Mouse (Mus musculus) forebrain, embryonic 15.5 days (tissue): ENCODE measurements around the gene Cadm1. TPM values are rescaled to one million over a fixed set of nuclear protein-coding genes. Genes with fewer than 3 reads are reported as not detected.

Source experiments
- ATAC-seq: fragments of 200-750 bp; cut with Nextera tagmentation; replicated peaks from 2 replicates; pipeline ENCODE4 v1.8.0; 2017; ENCODE audit warnings: mild to moderate bottlenecking, moderate TSS enrichment, moderate library complexity
- H3K27ac ChIP-seq: fragments of 300-500 bp; sonication (generic); replicated peaks from 2 replicates; pipeline ENCODE4 v1.5.1; 2015; ENCODE audit warnings: mild to moderate bottlenecking, inconsistent platforms
- H3K27me3 ChIP-seq: fragments of 300-500 bp; sonication (generic); 2 replicates; pipeline ENCODE4 v1.6.1; 2015; ENCODE audit warnings: inconsistent platforms
- H3K36me3 ChIP-seq: fragments of 300-500 bp; sonication (generic); 2 replicates; pipeline ENCODE4 v1.6.1; 2015; ENCODE audit warnings: mild to moderate bottlenecking, inconsistent platforms
- H3K4me1 ChIP-seq: fragments of 300-500 bp; sonication (generic); 2 replicates; pipeline ENCODE4 v1.6.1; 2015; ENCODE audit warnings: inconsistent platforms
- H3K4me2 ChIP-seq: fragments of 300-500 bp; sonication (generic); replicated peaks from 2 replicates; pipeline ENCODE4 v1.6.1; 2015; ENCODE audit warnings: mild to moderate bottlenecking, inconsistent platforms
- H3K4me3 ChIP-seq: fragments of 300-500 bp; sonication (generic); 2 replicates; pipeline ENCODE4 v1.5.1; 2015; ENCODE audit warnings: mild to moderate bottlenecking, inconsistent platforms
- H3K9ac ChIP-seq: fragments of 300-500 bp; sonication (generic); replicated peaks from 2 replicates; pipeline ENCODE4 v1.6.1; 2015; ENCODE audit warnings: mild to moderate bottlenecking, inconsistent platforms
- H3K9me3 ChIP-seq: fragments of 300-500 bp; sonication (generic); 2 replicates; pipeline ENCODE4 v1.6.1; 2016; ENCODE audit warnings: inconsistent platforms
- WGBS: fragments of 180-500 bp; shearing (Covaris S2); methylation state at CpG from one replicate; pipeline ENCODE4 v1.1.7; 2015; ENCODE audit warnings: mixed read lengths; 5-methylcytosine and 5-hydroxymethylcytosine counted together
- polyA plus RNA-seq: library from polyadenylated mRNA; unstranded; fragments of >200 nt; fragmentation: Nextera tagmentation; extraction: Ambion mirVana; gene quantifications from 2 replicates; pipeline ENCODE4 v1.2.1, GENCODE M21; 2015

Cadm1 gene
- polyA plus RNA-seq, 1 experiment from 2014 or later, result 218 TPM

DNA sequence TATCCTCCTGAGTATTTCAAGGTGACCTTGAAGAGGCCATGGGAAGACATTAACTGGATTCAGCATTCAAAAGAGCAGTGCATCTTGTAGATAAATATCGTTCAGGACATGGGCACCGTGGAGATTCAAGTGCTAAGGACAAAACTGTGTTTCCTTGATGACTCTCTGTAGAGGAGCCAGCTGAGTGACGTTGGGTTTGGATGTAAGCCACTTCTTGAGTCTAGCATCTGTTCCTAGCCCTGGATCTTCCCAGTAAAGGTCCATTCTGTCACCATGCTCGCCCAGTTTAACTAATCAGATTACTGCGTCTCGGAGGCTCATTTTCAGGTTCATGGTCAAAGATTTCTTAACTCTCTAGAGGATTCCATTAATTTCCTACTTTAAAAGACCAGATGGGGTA, 85.1 kb downstream of the Cadm1 start:
- Histone ChIP-seq H3K4me2 (no peak overlapping the region), H3K27ac (no peak overlapping the region), H3K9ac (no peak overlapping the region), H3K4me3 (no peak overlapping the region), H3K36me3 (no peaks in the 10 kb centered on the region), H3K4me1 (peaks cover 54% of the 10 kb centered on the region), H3K27me3 (no peaks in the 10 kb centered on the region), H3K9me3 (no peaks in the 10 kb centered on the region)
- no peak for ATAC-seq
- WGBS, result 67% methylated on average over 6 of the region's 6 CpGs

DNA sequence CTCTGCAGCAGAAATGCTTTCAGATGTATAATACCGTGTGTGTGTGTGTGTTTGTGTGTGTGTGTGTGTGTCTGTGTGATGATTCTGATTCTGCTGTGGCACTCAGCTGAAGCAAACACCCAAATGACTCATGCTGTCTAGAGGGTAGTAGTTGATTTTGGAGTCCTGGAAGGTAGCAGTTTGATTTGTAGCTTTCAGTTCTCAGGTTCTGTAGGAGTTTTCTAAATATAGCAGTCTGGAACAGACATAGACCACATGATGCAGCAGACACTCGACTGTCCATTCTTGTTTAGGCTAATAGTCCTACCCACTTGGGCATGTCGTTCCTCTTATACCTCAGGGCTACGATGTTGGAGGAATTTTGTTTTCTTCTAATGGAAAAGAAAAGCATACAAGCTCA, 86.4 kb downstream of the Cadm1 start:
- H3K4me1 ChIP-seq, result peaks cover 47% of the 10 kb centered on the region
- no peaks in the 10 kb centered on the region for H3K9me3 ChIP-seq
- 69% methylated on average over 4 of the region's 4 CpGs for WGBS
- H3K36me3 ChIP-seq, result no peaks in the 10 kb centered on the region
- no peak overlapping the region for H3K27ac ChIP-seq
- ATAC-seq, result no peak
- no peak overlapping the region for H3K9ac ChIP-seq
- H3K27me3 ChIP-seq, result no peaks in the 10 kb centered on the region
- H3K4me2 ChIP-seq, result no peak overlapping the region
- no peak overlapping the region for H3K4me3 ChIP-seq

GRCm38 (mm10) chr9:47619501-47620029, 89.6 kb downstream of the Cadm1 start:
- H3K4me2 ChIP-seq, result no peak overlapping the region
- no peak for ATAC-seq
- H3K27ac ChIP-seq, result no peak overlapping the region
- no peaks in the 10 kb centered on the region for H3K9me3 ChIP-seq
- H3K27me3 ChIP-seq, result no peaks in the 10 kb centered on the region
- WGBS, result 79% methylated on average over 8 of the region's 8 CpGs
- H3K9ac ChIP-seq, result no peak overlapping the region
- H3K36me3 ChIP-seq, result no peaks in the 10 kb centered on the region
- H3K4me3 ChIP-seq, result no peak overlapping the region
- peaks cover 52% of the 10 kb centered on the region for H3K4me1 ChIP-seq

DNA sequence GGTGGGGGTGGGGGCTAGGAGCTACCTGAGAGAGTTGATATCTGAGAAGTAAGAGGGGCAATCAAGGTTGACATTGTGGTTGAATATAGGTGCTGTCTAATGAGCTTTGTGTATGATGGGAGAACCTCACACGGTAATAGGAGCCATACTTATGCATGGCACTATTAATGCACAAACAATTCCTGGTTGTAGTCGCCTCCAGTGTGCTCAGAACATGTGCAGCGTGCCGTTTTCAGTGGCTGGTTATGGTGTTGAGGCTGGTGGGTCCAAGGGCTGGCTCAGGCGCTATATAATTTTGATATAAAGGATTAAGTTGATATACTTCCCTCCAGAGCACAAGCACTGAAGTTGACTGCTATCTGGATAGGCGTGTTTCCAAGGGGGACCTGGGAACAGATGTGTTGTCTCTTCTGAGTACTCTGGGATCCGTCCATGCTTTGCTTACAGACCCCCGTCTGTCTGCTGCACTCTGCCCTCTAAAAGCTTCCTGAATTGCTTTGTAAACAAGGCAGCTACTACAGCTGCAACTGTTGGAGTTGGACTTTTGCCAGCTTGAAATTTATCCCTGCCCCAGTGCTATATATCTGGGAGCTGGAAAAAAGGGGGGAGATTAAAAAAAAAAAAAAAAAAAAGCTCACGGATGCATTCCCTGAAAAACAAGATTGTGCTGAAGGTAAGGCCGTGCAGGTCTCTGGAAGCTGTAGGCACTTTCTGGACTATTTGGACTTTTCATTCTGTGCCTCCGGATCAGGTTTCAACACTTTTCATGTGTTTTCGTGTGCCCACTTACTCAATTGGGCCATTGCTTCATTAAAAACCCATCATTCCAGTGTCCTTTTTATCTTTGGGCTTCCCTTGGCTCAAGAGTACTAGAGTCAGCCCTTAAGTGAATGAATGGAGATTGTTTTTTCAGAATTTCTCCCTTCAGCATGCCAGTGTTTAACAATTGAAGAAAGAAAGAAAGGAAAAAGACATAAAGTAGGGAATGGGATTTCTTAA, 93.8 kb downstream of the Cadm1 start:
- H3K4me3 ChIP-seq, result no peak overlapping the region
- ATAC-seq, result peak; percentile 43; the same call in 1 of the 2 replicates
- H3K9me3 ChIP-seq, result no peaks in the 10 kb centered on the region
- 35% methylated on average over 12 of the region's 12 CpGs for WGBS
- H3K9ac ChIP-seq, result no peak overlapping the region
- no peaks in the 10 kb centered on the region for H3K36me3 ChIP-seq
- no peak overlapping the region for H3K4me2 ChIP-seq
- peaks cover 40% of the 10 kb centered on the region for H3K4me1 ChIP-seq
- H3K27ac ChIP-seq, result peak overlapping the region; percentile 17
- no peaks in the 10 kb centered on the region for H3K27me3 ChIP-seq

DNA sequence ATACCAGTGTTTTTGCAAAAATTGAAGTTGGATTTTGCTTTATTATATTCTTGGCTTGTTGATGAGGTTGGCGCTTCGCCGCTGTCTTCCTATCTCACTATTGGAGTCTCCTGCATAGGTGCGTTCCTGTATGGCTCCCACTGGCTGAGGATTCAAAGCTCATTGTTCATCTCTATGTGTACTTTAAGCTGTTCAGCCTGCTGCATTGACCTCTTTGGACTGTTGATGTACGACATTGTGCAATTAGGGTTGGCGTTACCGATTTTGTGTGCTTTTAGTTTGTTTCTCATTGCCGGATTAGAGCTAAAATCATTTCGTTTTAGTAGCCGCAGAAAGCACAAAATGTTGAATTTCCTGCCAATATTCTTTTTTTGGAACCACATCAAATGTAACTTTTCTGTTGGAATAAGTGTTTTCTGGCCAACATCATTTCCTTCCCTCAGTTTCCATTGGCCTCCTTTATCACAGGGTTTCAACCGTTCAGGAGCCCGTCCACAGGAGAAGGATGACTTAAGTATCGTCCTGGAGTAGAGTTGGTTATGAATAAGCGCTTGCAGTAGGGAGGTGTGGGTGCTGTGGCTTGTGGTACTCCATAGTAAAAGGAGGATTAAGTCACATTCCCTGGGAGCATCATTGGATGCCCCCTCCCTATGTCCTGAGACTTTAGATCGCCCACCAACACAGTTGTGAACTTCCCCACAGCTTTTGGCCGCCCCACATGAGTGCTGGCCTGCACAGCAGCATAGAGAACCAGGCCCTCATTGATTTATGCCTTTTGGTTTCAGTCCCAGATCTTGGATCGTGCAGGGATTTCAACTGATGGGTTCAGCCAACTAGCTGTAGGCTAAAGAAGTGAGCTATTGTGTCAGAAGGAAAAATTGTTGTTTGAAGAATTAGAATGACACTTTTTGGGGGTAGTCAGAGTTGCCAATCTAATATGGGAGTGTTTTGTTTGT, 94.9 kb downstream of the Cadm1 start:
- Histone ChIP-seq H3K4me3 (no peak overlapping the region), H3K27ac (peak overlapping the region; percentile 9; the same call in 1 of the 2 replicates), H3K9me3 (no peaks in the 10 kb centered on the region), H3K9ac (no peak overlapping the region), H3K4me1 (peaks cover 40% of the 10 kb centered on the region), H3K4me2 (no peak overlapping the region), H3K36me3 (no peaks in the 10 kb centered on the region), H3K27me3 (no peaks in the 10 kb centered on the region)
- WGBS, result 74% methylated on average over 17 of the region's 17 CpGs
- no peak for ATAC-seq

GRCm38 (mm10) chr9:47625621-47626210, 95.7 kb downstream of the Cadm1 start:
- H3K27ac ChIP-seq, result no peak overlapping the region
- no peak overlapping the region for H3K4me2 ChIP-seq
- H3K4me3 ChIP-seq, result no peak overlapping the region
- H3K9ac ChIP-seq, result no peak overlapping the region
- no peaks in the 10 kb centered on the region for H3K36me3 ChIP-seq
- H3K4me1 ChIP-seq, result peaks cover 40% of the 10 kb centered on the region
- no peak for ATAC-seq
- no peaks in the 10 kb centered on the region for H3K27me3 ChIP-seq
- WGBS, result 76% methylated on average over 7 of the region's 7 CpGs
- H3K9me3 ChIP-seq, result no peaks in the 10 kb centered on the region

- no peaks in the 10 kb centered on the region for H3K27me3 ChIP-seq
- peaks cover 35% of the 10 kb centered on the region for H3K4me1 ChIP-seq
- H3K4me3 ChIP-seq, result no peak overlapping the region
- no peak for ATAC-seq
- no peak overlapping the region for H3K4me2 ChIP-seq
- no peaks in the 10 kb centered on the region for H3K36me3 ChIP-seq
- no peaks in the 10 kb centered on the region for H3K9me3 ChIP-seq
- no peak overlapping the region for H3K27ac ChIP-seq
- 100% methylated on average over 2 of the region's 2 CpGs for WGBS
- no peak overlapping the region for H3K9ac ChIP-seq
These were observed 98.0 kb downstream of the Cadm1 start for GRCm38 (mm10) chr9:47627966-47628365.

- 85% methylated on average over 1 of the region's 1 CpGs for WGBS
- Histone ChIP-seq H3K27ac (no peak overlapping the region), H3K36me3 (no peaks in the 10 kb centered on the region), H3K4me2 (no peak overlapping the region), H3K9me3 (no peaks in the 10 kb centered on the region), H3K9ac (no peak overlapping the region), H3K4me1 (peaks cover 30% of the 10 kb centered on the region), H3K4me3 (no peak overlapping the region), H3K27me3 (no peaks in the 10 kb centered on the region)
- ATAC-seq, result no peak
These were observed 98.6 kb downstream of the Cadm1 start for GRCm38 (mm10) chr9:47628550-47628949.

- Histone ChIP-seq H3K4me3 (no peak overlapping the region), H3K9ac (no peak overlapping the region), H3K27me3 (no peaks in the 10 kb centered on the region), H3K36me3 (no peaks in the 10 kb centered on the region), H3K9me3 (no peaks in the 10 kb centered on the region), H3K4me1 (peaks cover 41% of the 10 kb centered on the region), H3K4me2 (no peak overlapping the region), H3K27ac (no peak overlapping the region)
- no peak for ATAC-seq
- WGBS, result 61% methylated on average over 3 of the region's 3 CpGs
These were observed 104.7 kb downstream of the Cadm1 start for GRCm38 (mm10) chr9:47634695-47635094.

DNA sequence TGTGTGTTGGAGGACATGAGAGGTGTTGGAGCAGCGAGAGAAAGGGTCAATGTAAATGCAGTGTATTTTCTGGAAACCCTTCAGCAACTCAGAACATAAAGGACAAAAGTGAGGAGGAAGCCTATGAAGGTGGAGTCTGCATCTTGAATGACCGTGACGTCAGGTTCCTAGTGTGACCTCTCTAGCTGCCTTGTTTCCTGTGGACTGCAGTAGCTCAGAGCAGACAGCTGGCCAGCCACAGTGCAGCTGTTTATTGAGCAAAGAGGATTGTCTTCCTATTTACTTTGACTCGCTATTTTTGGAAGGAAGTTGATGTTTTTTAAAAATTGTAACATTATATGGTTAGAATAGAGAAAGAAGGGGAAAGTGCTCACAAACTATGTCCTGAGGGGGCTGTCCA, 112.7 kb downstream of the Cadm1 start:
- H3K4me2 ChIP-seq, result no peak overlapping the region
- no peaks in the 10 kb centered on the region for H3K9me3 ChIP-seq
- no peak overlapping the region for H3K9ac ChIP-seq
- 79% methylated on average over 4 of the region's 4 CpGs for WGBS
- no peak for ATAC-seq
- H3K27ac ChIP-seq, result no peak overlapping the region
- H3K4me3 ChIP-seq, result no peak overlapping the region
- no peaks in the 10 kb centered on the region for H3K27me3 ChIP-seq
- H3K36me3 ChIP-seq, result no peaks in the 10 kb centered on the region
- peaks cover 16% of the 10 kb centered on the region for H3K4me1 ChIP-seq

DNA sequence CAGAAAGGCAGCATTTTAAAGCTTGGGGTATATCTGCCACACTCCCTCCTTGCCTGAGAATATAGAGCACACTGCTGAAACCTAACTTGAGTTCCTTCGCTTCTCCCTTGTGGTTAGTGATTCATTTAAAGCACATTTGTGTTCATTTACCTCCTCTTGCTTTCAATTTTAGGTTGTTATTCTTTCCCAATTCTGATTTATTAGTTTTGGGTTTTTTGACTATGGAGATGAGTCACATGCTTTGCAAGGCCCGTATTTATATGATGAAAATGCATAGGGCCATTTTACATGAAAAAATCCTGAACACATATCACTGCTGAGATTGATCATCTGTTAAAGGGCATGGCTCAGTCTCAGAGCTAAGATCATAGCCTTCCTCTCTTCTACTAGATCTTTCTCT, 115.1 kb downstream of the Cadm1 start:
- no peak overlapping the region for H3K27ac ChIP-seq
- H3K9me3 ChIP-seq, result no peaks in the 10 kb centered on the region
- no peak overlapping the region for H3K4me3 ChIP-seq
- no peak overlapping the region for H3K4me2 ChIP-seq
- no peak overlapping the region for H3K9ac ChIP-seq
- H3K27me3 ChIP-seq, result no peaks in the 10 kb centered on the region
- whole genome bisulfite sequencing, result 96% methylated on average over 2 of the region's 2 CpGs
- peaks cover 11% of the 10 kb centered on the region; the same call in 1 of the 2 replicates for H3K4me1 ChIP-seq
- no peak for ATAC-seq
- H3K36me3 ChIP-seq, result no peaks in the 10 kb centered on the region
